Mouse (Mus musculus) cerebral cortex, adult 2 months (tissue): ENCODE results near the gene Calm2.

ENCODE experiments used
- WGBS: fragments of 180-500 bp; shearing (Covaris S2); methylation state at CpG from one replicate; pipeline ENCODE4 v1.1.7; 2018; 5-methylcytosine and 5-hydroxymethylcytosine counted together

Gene Calm2

GRCm38 (mm10) chr17:87459750-87460668 is 13.3 kb upstream of the Calm2 start:
- 19% methylated on average over 14 of the region's 14 CpGs for WGBS

DNA sequence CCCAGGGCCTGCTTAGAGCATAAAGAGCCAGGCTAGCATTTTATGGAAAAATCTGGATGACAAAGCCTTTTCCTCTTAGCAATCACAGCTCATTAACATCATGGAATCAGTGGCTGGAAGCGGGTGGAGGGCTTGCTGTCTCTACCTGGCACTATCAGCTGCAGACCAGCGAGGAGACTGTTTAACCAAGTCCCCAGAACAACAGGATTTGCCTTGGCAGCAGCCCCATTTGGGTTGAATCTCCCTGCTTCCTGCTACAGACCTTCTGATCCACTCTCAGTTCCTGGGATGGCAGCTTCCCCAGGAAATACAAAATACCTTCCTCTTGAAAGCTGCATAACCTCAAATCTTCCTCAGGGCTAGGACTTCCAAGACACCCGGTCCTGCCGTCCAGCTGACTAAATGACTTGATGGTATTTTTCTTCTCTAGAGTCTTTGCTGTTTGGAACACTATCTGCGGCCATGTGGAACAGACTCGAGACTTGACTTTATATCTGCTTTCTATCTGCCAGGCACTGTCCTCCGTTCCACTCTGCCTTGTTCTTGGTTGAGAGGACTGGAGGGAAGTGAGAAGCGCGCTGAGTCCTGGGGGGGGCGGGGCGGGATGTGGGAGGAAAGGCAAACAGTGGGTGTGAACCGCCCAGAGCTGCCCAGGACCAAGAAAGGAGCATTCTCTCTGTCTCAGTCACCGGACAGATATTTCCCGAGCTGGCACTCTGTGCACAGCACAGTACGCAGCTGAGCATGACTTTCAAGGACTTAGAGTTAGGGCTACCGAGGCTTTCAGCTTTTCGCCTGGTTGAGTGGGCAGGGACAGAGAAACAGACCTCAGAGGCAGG is 12.4 kb upstream of the Calm2 start:
- WGBS, result 7% methylated on average over 12 of the region's 17 CpGs

DNA sequence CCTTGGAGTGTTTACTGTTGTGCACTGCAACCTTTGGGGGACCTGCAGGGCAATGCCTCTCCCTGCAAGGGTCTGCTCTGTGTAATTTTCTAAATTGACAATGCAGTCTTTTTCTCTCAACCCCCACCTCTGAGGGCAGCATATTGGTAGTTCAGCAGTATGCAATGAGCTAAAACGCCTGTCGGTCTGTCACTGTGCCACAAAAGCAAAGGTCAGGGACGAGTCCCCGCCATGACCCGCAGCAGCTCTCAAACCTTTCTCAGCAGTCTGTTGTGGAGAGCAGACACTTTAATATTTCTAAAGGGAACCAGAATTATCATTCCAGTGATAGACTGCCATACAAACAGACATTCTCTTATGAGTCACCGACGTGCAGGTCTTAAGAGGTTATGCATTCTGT is 11.2 kb upstream of the Calm2 start:
- WGBS, result 86% methylated on average over 7 of the region's 7 CpGs

DNA sequence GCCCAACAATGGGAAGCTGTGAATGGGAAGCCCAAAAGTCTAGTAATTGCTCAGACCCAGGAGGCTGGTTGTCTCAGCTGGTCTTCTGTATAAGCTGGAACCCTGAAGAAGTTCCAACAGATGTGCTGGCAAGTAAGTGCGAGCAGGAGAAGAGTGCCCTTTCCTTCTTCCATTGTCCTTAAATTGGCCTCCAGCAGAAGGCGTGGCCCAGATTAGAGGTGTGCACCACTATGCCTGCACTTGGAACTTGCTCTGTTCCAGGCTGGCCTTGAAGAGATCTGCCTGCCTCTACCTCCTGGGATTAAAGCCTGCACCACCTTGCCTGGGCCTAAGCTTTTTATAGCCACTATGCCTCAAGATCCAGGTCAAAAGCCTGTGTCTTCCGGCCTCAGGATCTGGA is 7.4 kb upstream of the Calm2 start:
- 96% methylated on average over 3 of the region's 3 CpGs for WGBS

DNA sequence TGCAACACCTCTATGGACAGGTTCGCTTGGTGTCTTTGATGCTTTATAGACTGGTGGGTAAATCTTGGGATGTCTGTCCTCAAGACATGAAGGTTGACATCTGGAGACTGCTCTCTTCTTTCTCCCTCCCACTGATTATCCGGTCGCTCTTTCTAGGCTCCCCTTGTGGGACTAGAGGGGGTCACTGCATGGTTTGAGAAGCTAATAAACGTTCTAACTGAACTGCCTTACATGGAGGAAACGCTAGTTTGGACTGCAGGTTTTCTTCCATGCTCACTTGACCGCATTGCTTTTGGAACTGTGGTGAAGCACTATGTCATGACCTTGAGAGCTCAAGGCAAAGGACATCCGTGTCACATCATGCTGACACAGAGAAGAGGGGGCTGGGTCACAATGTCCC is 6.6 kb upstream of the Calm2 start:
- WGBS, result 92% methylated on average over 7 of the region's 7 CpGs

GRCm38 (mm10) chr17:87448881-87449280 is 2.1 kb upstream of the Calm2 start:
- WGBS, result 75% methylated on average over 8 of the region's 8 CpGs

DNA sequence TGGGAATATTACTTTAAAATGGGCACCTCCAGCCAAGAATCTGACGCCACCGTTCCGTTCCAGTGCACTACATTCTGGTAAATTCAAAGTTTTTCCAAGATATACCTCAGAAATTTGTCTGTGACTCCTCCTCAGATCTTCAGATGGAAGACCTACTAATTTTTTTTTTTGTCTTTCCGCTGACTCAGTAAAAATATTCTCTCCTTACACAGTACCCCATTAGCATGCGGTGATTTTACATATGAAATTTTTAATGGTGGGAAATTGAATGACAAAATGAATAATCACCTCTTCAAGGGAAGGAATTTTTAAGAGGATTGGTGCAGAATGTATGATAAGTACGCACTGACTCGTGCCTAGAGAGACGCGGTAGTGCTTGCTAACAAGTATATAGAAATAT is 1.6 kb upstream of the Calm2 start:
- WGBS, result 77% methylated on average over 9 of the region's 9 CpGs

DNA sequence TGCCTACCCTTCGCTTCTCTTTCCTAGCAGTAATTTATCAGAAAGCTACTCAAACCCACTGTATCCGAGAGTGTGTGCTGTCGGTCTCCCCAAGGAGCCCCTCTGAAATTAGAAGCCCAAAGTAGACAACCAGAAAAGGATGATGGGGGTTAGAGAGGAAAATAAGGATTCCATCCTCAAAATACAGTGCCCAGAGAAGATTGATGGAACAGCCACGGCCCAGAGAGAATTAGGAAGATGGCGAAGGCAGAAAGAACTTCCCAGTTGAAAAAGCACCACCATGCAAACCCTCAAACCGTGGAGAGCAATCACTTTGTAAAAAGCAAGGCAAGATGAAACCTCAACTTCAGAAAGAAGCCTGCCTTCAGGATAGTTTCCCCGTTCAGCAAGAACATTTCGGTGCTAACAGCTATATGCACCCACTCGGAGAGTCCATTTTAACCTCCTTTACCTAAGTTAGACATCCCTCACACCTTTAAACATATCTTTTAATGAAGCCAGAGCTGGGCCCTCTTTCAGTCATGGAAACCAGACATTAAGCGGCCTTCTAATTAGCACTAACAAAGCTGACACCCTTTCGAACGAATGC is 971 bp upstream of the Calm2 start:
- 42% methylated on average over 12 of the region's 12 CpGs for WGBS

- WGBS, result 1% methylated on average over 83 of the region's 86 CpGs
These were observed 593 bp downstream of the Calm2 start for GRCm38 (mm10) chr17:87445917-87446766.

DNA sequence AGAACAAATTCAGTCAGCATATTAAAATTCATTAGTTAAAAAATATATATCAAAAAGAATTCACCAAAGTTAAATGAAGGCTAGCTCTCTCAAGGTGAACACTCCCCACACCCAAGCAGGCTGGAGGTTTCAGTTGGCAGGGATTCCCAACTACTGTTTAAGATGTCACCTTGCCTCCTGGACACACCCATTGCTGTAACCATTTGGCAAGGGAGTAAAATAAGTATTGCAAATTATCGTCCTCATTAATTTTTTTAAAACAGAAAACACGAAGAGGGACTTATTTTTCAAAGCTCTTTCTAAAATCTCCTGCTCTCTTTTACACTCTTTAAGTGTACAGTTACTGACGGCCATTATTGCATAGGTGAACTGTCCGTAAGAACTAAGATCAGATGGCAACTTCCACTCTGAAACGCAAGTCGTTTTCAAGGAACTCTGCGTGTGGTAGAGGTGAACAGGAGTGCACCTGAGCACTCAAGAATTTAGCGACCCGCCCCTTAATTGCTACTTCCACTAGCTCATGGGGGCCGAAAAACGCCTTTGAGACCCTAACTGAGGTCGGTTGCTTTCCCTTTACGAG is 1.3 kb downstream of the Calm2 start:
- 1% methylated on average over 13 of the region's 13 CpGs for WGBS

DNA sequence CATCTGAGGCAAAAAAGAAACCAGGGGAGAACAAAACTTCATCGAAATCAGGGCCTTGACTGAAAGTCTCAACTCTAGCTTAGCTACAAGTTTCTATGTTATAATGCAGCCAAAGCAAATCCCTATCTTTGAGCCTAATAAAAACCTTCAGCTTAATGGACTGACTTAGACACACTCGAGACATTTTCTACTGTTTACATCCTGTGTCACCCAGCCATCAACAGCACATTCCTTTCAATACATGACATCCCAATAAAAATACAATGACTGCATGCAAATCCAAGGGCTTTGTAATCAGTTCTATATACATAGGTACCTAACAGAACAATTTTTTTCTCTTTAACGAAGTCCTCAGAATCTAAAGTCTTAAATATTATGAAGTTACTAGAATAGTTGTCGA is 2.0 kb downstream of the Calm2 start:
- 11% methylated on average over 4 of the region's 4 CpGs for WGBS

DNA sequence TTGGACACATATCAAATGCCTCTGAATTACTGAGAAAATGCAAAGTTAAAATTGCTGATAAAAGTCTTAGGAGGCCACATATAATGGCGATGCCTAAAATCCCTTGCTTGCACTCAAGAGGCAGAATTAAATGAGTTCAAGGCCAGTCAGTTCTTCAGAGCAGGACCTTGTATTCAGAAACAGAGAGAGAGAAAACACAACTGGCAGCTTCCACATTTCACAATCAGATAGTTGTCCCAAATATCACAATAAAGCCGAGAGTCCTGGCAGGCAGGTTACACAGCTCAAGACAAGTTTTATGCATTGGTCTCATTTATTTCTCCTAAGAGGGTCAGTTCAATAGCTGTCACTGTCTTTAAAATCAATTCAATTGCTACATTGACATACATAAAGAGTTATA is 5.2 kb downstream of the Calm2 start:
- 11% methylated on average over 2 of the region's 2 CpGs for WGBS

DNA sequence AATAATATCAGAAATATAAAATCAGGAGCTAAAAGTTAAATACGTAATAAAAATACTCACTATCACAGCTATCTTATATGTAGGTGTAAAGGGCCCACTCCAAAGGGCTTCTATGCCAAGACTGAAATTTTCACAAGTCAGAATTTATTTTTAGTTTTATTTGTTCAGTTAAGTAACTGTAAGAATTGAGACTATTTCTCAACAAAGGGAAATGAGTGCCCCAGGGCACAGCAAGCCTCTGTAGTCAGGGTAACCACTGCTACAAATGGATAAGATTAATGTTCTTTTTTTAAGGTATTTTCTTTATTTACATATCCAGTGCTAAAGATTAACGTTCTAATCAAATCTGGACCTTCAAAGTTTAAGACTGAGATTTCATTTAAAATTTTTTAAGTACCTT is 7.3 kb downstream of the Calm2 start:
- 49% methylated on average over 2 of the region's 2 CpGs for WGBS

- 60% methylated on average over 3 of the region's 3 CpGs for WGBS
These were observed 12.8 kb downstream of the Calm2 start for GRCm38 (mm10) chr17:87433929-87434328.

DNA sequence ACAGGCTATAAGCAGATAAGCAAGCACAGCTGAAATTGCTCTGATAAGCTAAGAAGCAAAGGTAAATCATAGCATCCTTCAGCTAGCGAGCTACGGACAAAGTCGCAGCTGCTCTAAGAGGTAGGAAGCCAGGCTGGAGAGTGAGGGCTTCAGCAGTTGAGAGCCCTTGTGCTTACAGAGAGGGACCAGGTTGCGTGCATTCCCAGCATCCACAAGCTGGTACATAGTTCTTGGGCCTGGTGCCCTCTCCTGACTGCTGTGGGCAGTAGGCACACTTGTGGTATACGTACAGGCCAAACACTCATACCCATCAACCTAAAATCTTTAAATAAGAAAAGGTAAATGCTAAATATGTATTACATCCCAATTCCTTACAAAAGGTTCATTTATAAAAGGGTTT is 14.0 kb downstream of the Calm2 start:
- WGBS, result 78% methylated on average over 5 of the region's 5 CpGs

- 58% methylated on average over 3 of the region's 3 CpGs for WGBS
These were observed 17.3 kb downstream of the Calm2 start for GRCm38 (mm10) chr17:87429431-87429830.

DNA sequence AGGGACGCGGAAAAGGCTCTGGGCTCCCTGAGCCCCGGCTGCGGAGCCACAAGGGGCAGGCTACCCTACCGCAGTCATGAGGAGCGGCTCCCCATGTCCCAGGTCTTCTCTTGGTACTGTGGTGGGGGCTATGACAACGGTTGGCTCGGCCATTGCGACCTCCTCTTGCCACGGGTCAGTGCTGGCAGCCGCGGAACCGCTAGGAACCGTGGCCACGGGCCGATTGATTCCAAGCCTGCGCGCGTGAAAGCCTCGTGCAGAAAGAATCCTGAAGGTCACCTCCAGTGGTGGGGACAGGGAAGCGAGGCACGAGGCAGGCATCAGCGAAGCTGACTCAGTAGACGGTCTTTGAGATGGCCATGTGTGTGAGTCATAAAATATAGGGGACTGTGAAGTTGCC is 19.2 kb downstream of the Calm2 start, which contains the start of gene Stpg4:
Gene Stpg4, minus strand, starts transcription at position 231 of the 400 bp plus-strand sequence.
- WGBS, result 63% methylated on average over 24 of the region's 24 CpGs

GRCm38 (mm10) chr17:87418082-87418481 is 28.7 kb downstream of the Calm2 start:
- 96% methylated on average over 7 of the region's 7 CpGs for WGBS

GRCm38 (mm10) chr17:87406646-87407045 is 40.1 kb downstream of the Calm2 start:
- 89% methylated on average over 4 of the region's 4 CpGs for WGBS

GRCm38 (mm10) chr17:87405576-87405975 is 41.2 kb downstream of the Calm2 start:
- 62% methylated on average over 11 of the region's 11 CpGs for WGBS

DNA sequence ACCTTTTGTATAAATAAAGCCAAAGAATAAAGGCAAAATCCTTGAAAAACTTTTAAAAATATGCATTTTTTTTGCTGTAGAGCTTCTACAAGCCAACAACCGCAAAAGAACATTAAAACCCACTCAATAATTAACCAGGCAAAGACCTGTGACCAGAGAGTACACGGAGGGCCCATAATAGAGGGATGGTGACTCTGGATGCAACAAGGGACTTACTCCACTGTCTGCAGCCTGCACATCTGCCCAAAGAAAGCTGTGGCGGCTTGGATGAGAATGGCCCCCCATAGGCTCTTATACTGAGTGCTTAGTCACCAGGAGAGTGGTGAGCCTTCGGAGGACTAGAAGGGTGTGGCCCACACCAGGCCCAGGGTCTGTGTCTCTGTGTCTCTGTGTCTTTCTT is 43.3 kb downstream of the Calm2 start:
- 92% methylated on average over 4 of the region's 4 CpGs for WGBS
